Mouse (Mus musculus) layer of hippocampus, adult 6 months (tissue): Measurements from ENCODE around the gene 4933425L06Rik. TPM values are rescaled to one million over a fixed set of nuclear protein-coding genes. Genes with fewer than 3 reads are reported as not detected.

Experiments
- long read RNA-seq, 2 experiments: library from polyadenylated mRNA; unstranded; transcript quantifications; one replicate each; pipeline ENCODE4 v2.0.0; 2019 to 2020
- polyA plus RNA-seq: library from polyadenylated mRNA; unstranded; fragments of <200 nt; fragmentation: Nextera tagmentation; gene quantifications from 2 replicates; pipeline ENCODE4 v1.2.3, GENCODE M21; 2021

The 4933425L06Rik gene
- polyA plus RNA-seq, result not detected in 2 replicates
- long read RNA-seq, experiment 1, result 0 reads
- long read RNA-seq, experiment 2, result 0 reads

DNA sequence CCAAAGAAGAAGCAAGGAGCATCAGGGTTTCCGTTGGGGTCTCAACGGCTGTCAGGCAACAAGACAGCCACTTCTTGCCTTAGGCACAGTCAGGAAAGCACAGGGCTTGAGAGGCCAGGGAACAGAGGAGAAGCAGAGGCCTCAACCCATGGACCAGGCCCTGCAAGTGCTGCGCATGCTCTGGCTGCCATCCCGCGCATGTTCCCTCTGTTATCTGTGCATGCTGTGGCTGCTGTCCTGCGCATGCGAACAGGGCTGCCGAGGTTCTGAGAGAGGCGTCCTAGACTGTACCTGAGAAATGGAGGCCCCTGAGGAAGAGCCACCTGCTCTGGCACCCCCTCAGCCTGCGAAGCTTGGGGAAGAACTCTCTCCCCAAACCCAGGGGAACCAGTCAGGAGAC lies at the start of gene 4933425L06Rik:
Gene 4933425L06Rik, plus strand, starts transcription at position 261 of the 400 bp plus-strand sequence.

DNA sequence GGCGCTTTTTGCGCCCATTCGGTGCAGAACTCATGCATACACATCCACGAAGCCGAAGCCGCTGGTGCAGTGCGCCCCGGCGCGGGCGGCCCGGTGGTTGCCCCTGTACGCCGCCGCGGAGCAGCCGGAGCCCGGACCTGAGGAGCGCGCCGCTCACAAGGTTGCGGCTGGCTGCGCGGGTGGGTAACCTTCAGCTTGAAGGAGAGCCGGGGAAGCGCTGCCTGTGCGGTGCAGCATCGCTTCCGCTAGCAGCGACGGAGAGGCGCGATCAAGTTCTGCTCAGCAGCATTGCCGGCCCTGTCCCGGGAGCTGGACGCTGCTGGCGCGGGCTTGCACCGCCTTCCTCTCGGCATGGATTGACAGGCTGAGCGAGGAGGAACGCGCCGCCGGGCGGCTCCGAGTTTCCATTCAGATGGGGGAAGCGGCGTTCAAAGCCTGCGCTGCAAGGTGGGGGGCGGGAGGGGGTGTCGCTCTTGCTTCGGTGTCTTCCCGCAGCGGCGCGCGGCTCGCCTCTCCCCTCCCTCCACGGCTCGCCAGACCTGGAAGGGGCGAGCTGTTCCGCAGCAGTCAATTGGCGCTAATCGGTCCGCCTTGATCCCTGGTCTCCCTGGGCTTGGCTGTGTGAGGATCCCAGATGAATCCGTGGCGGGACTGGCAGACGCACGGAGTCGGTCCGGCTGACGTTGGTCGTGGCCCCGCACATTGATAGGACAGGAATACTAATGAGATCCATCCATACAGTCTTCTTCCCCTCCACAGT lies 27.6 kb upstream of the 4933425L06Rik start, which contains the start of gene Rgs7bp:
Gene Rgs7bp, minus strand, starts transcription at position 750 of the 760 bp plus-strand sequence.

Other genes with a start within 250 kb of the 4933425L06Rik start
- 0.99 and 1.1 TPM in 2 replicates for gene Shisal2b, start 218.2 kb upstream of the 4933425L06Rik start, polyA plus RNA-seq
- gene Rgs7bp, start 27.2 kb upstream of the 4933425L06Rik start, polyA plus RNA-seq, result 45.2 and 51.2 TPM in 2 replicates
- 12.2 and 13.0 TPM in 2 replicates for gene Rnf180, start 212.7 kb downstream of the 4933425L06Rik start, polyA plus RNA-seq